Mouse (Mus musculus): ENCODE results near the gene Nlrx1. TPM values are rescaled to one million over a fixed set of nuclear protein-coding genes. Genes with fewer than 3 reads are reported as not detected.

The Nlrx1 gene
- total RNA-seq (2023), result 7.1 TPM

DNA sequence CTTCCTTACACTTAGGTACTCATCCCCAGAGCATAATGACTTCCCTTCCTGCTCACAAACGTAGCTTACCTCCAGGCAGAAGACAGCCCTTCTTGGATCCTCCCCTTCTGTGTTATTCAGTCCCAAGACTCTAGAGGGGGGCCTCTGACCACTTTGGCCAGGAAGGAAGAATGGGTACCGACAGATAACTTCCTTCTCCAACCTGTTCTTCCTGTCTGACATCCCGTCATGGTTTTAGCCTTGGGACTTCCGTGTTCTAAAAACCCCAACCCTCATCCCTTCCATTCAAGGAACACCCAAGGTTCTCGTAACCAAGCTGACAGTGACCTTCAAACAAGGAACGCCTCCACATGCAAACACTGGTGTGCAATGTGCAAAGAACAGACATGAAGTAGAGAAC lies at the start of gene Nlrx1:
Gene Nlrx1 (minus strand): TSS at position 168 of the 400 bp plus-strand sequence.

DNA sequence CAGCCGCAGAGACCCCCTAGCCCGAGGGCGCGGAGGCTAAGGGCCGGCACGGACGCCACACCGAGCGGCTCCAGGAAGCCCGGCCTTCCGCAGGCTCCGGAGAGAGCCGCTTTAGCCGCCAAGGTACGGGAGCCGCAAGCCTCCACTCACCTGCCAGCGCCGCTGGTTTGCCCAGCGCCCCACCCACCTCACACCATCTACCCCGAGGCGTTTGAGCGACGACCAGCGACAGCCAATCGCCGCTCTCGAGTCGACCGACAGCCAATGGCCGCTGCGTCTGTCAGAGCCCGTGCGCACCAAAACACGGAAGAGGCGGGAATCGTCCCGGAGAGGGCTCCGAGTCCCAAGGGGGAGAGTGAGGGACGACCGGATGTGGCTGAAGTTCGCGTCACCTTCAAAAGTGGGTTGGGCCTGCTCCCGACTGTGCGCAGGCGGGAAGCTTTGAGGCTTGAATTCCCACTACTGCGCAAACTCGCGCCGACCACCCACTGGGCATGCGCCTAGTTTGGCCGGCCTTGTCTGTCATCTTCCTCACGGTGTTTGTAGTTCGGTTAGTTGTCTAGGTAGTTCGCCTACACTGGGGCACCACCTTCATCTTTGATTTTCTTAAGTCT lies 37.2 kb upstream of the Nlrx1 start, which contains the start of gene Hinfp:
Gene Hinfp (minus strand): TSS at position 206 of the 614 bp plus-strand sequence.

DNA sequence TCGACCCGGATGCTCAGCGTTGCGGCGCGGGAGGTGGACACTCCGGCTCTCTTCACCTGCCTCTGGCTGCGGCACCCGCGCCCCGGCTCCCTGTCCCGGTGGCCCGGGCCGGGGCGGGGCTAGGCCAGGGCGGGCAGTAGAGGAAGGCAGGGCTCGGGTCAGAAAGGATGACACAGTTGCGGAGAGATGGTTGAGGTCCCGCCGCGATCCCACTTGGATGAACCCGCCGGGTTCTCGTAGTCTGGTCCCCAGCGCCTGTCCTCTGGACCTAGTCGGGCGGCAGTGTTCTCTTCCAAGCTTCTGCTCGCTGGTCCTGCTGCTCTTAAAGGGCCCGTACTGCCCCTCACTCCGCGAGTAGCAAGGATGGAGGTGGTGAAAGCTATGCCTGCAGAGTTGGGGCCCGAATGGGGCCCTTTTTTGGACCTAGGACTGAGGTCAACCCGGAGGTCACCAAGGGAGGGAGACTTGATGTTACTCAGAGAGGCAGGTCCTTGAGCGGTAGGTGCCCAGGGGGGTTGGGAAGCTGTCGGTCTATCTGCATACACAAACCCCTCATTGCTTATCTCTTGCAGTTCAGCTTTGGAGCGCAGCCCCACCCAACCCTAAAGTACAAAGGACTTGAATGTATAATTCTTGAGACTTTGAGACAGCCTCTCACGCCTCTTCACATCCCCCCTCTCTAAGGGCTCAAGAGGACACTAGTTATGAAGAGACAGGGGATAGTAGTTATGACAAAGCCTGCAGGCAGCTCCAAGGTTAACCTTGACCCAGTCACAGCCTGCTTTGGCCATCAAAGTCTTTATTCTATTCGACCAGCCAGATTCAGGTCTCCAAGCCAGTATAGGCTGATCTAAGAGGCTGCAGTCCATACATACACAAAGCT lies 19.9 kb upstream of the Nlrx1 start, which contains the start of gene Abcg4:
Gene Abcg4 (minus strand): TSS at position 540 of the 883 bp plus-strand sequence.

DNA sequence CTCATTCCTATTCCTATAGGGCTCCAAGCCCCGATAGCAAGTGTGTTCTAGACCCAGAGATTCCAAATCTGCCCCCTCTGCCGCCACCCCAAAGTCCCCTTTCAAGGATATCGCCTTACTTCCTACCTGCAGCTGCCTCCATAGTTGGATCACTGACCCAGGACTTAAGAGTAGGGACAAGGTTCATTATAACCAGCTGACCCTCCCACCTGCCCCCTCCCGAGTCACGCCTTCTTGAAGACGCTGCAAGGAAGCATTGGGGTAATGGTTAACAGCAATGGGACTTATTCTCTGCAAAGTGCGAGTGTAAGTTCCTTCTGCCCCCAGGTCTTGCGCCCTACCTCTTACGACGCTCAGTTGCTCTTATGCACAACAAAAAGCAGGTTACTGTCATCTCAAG lies 17.1 kb downstream of the Nlrx1 start, which contains the start of gene Pdzd3:
Gene Pdzd3 (minus strand): TSS at position 158 of the 400 bp plus-strand sequence.

DNA sequence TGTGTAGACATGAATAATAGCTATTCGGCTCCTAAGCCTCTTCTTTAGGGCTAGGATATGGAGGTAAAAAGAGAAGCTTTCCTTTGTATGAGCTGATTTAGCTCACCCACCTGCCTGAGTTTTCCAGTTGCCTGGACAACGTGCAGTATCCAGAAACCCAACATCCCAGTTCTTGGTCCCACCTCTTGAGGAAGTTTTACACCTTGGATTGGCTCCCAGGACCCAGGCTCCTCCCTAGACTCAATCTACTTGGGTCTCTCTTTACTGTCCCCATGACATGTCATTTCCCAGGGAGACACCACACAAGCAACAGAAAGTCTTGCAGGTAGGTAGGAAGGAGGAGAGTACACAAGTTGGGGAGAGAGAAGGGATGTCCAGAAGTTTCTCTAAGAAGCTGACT lies 28.0 kb downstream of the Nlrx1 start, which contains the start of gene Ccdc153:
Gene Ccdc153 (plus strand): TSS at position 278 of the 400 bp plus-strand sequence.

DNA sequence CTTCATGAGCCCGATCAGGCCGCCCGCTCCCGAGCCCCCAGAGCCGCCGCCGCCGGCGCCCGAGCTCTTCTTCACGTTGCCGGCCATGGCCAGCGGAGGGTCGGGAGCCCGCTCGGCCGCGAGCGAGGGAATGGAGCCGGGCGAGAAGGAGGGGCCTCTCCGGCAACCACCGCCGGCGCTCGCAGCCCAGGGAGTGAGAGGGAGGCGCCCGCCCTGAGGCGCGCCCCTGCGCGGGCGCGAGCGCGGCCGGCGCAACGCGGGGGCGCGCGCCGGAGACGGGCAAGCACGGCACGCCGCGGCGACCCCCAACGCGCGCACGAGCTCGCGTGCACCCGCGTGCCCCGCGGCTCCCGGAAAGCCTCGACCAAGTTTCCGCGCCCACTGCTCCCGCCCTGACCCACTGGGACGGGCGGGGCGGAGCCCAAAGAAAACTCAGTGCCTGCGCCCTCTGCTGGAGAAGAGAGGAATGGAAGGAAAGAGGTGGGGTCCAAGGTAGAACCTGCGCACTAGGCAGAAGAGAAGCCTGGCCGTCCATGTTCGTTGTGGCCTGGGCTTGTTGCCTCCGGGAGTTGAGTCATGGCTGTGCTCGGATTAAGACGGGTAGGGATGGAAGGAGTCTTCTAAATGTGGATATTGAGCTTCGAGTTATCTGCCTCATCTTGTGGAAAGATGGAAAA lies 34.5 kb downstream of the Nlrx1 start, which contains the start of gene Cbl:
Gene Cbl (minus strand): TSS at position 248 of the 677 bp plus-strand sequence.

Other genes with a start within 250 kb of the Nlrx1 start
- 595 TPM for gene Thy1, start 225.2 kb downstream of the Nlrx1 start, total RNA-seq (2023)
- gene Usp2, start 201.6 kb downstream of the Nlrx1 start, total RNA-seq (2023), result 66.1 TPM
- gene Mfrp, start 166.9 kb downstream of the Nlrx1 start, total RNA-seq (2023), result 1.3 TPM
- gene C1qtnf5, start 161.4 kb downstream of the Nlrx1 start, total RNA-seq (2023), result 6.4 TPM
- 0.23 TPM for gene Gm49380, start 155.1 kb downstream of the Nlrx1 start, total RNA-seq (2023)
- 23.1 TPM for gene Rnf26, start 155.1 kb downstream of the Nlrx1 start, total RNA-seq (2023)
- 2.8 TPM for gene Mcam, start 134.1 kb downstream of the Nlrx1 start, total RNA-seq (2023)
- gene Cbl, start 34.5 kb downstream of the Nlrx1 start, total RNA-seq (2023), result 153 TPM
- gene Ccdc153, start 27.9 kb downstream of the Nlrx1 start, total RNA-seq (2023), result not detected
- not detected for gene Pdzd3, start 17.1 kb downstream of the Nlrx1 start, total RNA-seq (2023)
- gene Abcg4, start 20.0 kb upstream of the Nlrx1 start, total RNA-seq (2023), result 0.35 TPM
- gene Hinfp, start 37.1 kb upstream of the Nlrx1 start, total RNA-seq (2023), result 47.4 TPM
- gene C2cd2l, start 51.7 kb upstream of the Nlrx1 start, total RNA-seq (2023), result 23.0 TPM
- gene Dpagt1, start 57.4 kb upstream of the Nlrx1 start, total RNA-seq (2023), result 5.8 TPM
- 35.0 TPM for gene H2afx, start 66.1 kb upstream of the Nlrx1 start, total RNA-seq (2023)
- 18.1 TPM for gene Hmbs, start 75.6 kb upstream of the Nlrx1 start, total RNA-seq (2023)
- 55.9 TPM for gene Vps11, start 93.1 kb upstream of the Nlrx1 start, total RNA-seq (2023)
- gene Hyou1, start 110.9 kb upstream of the Nlrx1 start, total RNA-seq (2023), result 65.5 TPM
- 13.5 TPM for gene Slc37a4, start 128.3 kb upstream of the Nlrx1 start, total RNA-seq (2023)
- 2,729 TPM for gene Rps25, start 138.5 kb upstream of the Nlrx1 start, total RNA-seq (2023)
- 52.8 TPM for gene Trappc4, start 139.0 kb upstream of the Nlrx1 start, total RNA-seq (2023)
- 35.9 TPM for gene Ccdc84, start 150.0 kb upstream of the Nlrx1 start, total RNA-seq (2023)
- not detected for gene Foxr1, start 172.5 kb upstream of the Nlrx1 start, total RNA-seq (2023)
- not detected for gene Upk2, start 186.4 kb upstream of the Nlrx1 start, total RNA-seq (2023)
- gene Bcl9l, start 214.2 kb upstream of the Nlrx1 start, total RNA-seq (2023), result 159 TPM